Mouse (Mus musculus) mesoderm, embryonic 11.5 days (tissue): Measurements from ENCODE around the gene Dock7.
A peak's percentile ranks its signal among the peaks of the same experiment; 100 is the strongest.

Experiments used
- DNase-seq: peaks from one replicate; pipeline ENCODE4 v3.0.0-alpha.2; 2012; ENCODE audit warnings: low read depth, low spot score

The Dock7 gene

GRCm38 (mm10) chr4:99120211-99121122 is at the start of gene Dock7:
Gene Dock7, minus strand, starts transcription at chr4:99120915.
- DNase-seq, result peak; percentile 94

- DNase-seq, result no peak
Measured at GRCm38 (mm10) chr4:99168869-99169268, 48.2 kb upstream of the Dock7 start.

- DNase-seq, result peak; percentile 34
Measured at GRCm38 (mm10) chr4:99163547-99163946, 42.8 kb upstream of the Dock7 start.

- DNase-seq, result no peak
Measured at GRCm38 (mm10) chr4:99163001-99163400, 42.3 kb upstream of the Dock7 start.

- DNase-seq, result no peak
Measured at GRCm38 (mm10) chr4:99161457-99161971, 40.8 kb upstream of the Dock7 start.

GRCm38 (mm10) chr4:99160899-99161298 is 40.2 kb upstream of the Dock7 start:
- DNase-seq, result no peak

GRCm38 (mm10) chr4:99160414-99160813 is 39.7 kb upstream of the Dock7 start:
- no peak for DNase-seq

- no peak for DNase-seq
Measured at GRCm38 (mm10) chr4:99158495-99158894, 37.8 kb upstream of the Dock7 start.

- no peak for DNase-seq
Measured at GRCm38 (mm10) chr4:99156641-99157307, 36.1 kb upstream of the Dock7 start.

GRCm38 (mm10) chr4:99151885-99152558 is 31.3 kb upstream of the Dock7 start:
- DNase-seq, result no peak

- DNase-seq, result no peak
Measured at GRCm38 (mm10) chr4:99151434-99151833, 30.7 kb upstream of the Dock7 start.

GRCm38 (mm10) chr4:99143323-99143722 is 22.6 kb upstream of the Dock7 start:
- no peak for DNase-seq

- DNase-seq, result no peak
Measured at GRCm38 (mm10) chr4:99141578-99141977, 20.9 kb upstream of the Dock7 start.

- DNase-seq, result no peak
Measured at GRCm38 (mm10) chr4:99141171-99141570, 20.5 kb upstream of the Dock7 start.

GRCm38 (mm10) chr4:99137986-99138641 is 17.4 kb upstream of the Dock7 start:
- no peak for DNase-seq

- DNase-seq, result no peak
Measured at GRCm38 (mm10) chr4:99134522-99134921, 13.8 kb upstream of the Dock7 start.

- no peak for DNase-seq
Measured at GRCm38 (mm10) chr4:99133326-99133725, 12.6 kb upstream of the Dock7 start.

- DNase-seq, result no peak
Measured at GRCm38 (mm10) chr4:99132686-99133085, 12.0 kb upstream of the Dock7 start.

GRCm38 (mm10) chr4:99131227-99131653 is 10.5 kb upstream of the Dock7 start:
- no peak for DNase-seq

- DNase-seq, result no peak
Measured at GRCm38 (mm10) chr4:99123546-99123945, 2.8 kb upstream of the Dock7 start.

GRCm38 (mm10) chr4:99122786-99123185 is 2.1 kb upstream of the Dock7 start:
- DNase-seq, result no peak
